Mouse (Mus musculus) mature B cell (primary cell): ENCODE results near the gene Il12rb1.

Source experiments
- in situ Hi-C: fragments of 300-500 bp; cut with MboI; formaldehyde crosslinking; loops from 2 replicates; pipeline ENCODE4 v1.14.3; 2019

Gene Il12rb1

GRCm38 (mm10) chr8:70827796-70828195, 19.5 kb downstream of the Il12rb1 start:
- in situ Hi-C loops: no loop called here

GRCm38 (mm10) chr8:70831517-70831916, 23.3 kb downstream of the Il12rb1 start:
- in situ Hi-C loops: no loop called here

- in situ Hi-C loops: no loop called here
These were observed 24.1 kb downstream of the Il12rb1 start for GRCm38 (mm10) chr8:70832371-70832770.

- in situ Hi-C loops: no loop called here
These were observed 24.8 kb downstream of the Il12rb1 start for GRCm38 (mm10) chr8:70833018-70833482.

- in situ Hi-C loops: no loop called here
These were observed 25.3 kb downstream of the Il12rb1 start for GRCm38 (mm10) chr8:70833520-70833919.

- in situ Hi-C loops: no loop called here
These were observed 25.8 kb downstream of the Il12rb1 start for GRCm38 (mm10) chr8:70834071-70834470.

- in situ Hi-C loops: no loop called here
These were observed 28.4 kb downstream of the Il12rb1 start for GRCm38 (mm10) chr8:70836666-70837065.

GRCm38 (mm10) chr8:70838654-70839407, 30.6 kb downstream of the Il12rb1 start:
- in situ Hi-C loops: no loop called here

- in situ Hi-C loops: loop anchor here (10.0 kb wide), 1 partner anchor 125 kb away; the partner anchor contains the start of gene Gm3336
These were observed 31.4 kb downstream of the Il12rb1 start, which contains the start of gene Arrdc2 for GRCm38 (mm10) chr8:70839408-70840351. Gene Arrdc2 (minus strand): TSS chr8:70839720.

GRCm38 (mm10) chr8:70840590-70840989, 32.3 kb downstream of the Il12rb1 start:
- in situ Hi-C loops: loop anchor here (10.0 kb wide), 1 partner anchor 126 kb away; the partner anchor contains the start of gene Gm3336

GRCm38 (mm10) chr8:70841147-70842072, 33.2 kb downstream of the Il12rb1 start:
- in situ Hi-C loops: loop anchor here (10.0 kb wide), 1 partner anchor 127 kb away; the partner anchor contains the start of gene Gm3336

- in situ Hi-C loops: loop anchor here (10.0 kb wide), 1 partner anchor 128 kb away; the partner anchor contains the start of gene Gm3336
These were observed 34.2 kb downstream of the Il12rb1 start for GRCm38 (mm10) chr8:70842484-70842883.

GRCm38 (mm10) chr8:70843214-70843773, 35.0 kb downstream of the Il12rb1 start:
- in situ Hi-C loops: loop anchor here (10.0 kb wide), 1 partner anchor 128 kb away; the partner anchor contains the start of gene Gm3336

- in situ Hi-C loops: loop anchor here (10.0 kb wide), 1 partner anchor 129 kb away; the partner anchor contains the start of gene Gm3336
These were observed 35.7 kb downstream of the Il12rb1 start for GRCm38 (mm10) chr8:70843941-70844340.

GRCm38 (mm10) chr8:70844523-70844922, 36.3 kb downstream of the Il12rb1 start:
- in situ Hi-C loops: loop anchor here (10.0 kb wide), 1 partner anchor 130 kb away; the partner anchor contains the start of gene Gm3336

GRCm38 (mm10) chr8:70845108-70845507, 36.9 kb downstream of the Il12rb1 start:
- in situ Hi-C loops: loop anchor here (10.0 kb wide), 1 partner anchor 130 kb away; the partner anchor contains the start of gene Gm3336

GRCm38 (mm10) chr8:70846371-70847154, 38.3 kb downstream of the Il12rb1 start:
- in situ Hi-C loops: loop anchor here (10.0 kb wide), 1 partner anchor 132 kb away; the partner anchor contains the start of gene Gm3336

GRCm38 (mm10) chr8:70849333-70849990, 41.2 kb downstream of the Il12rb1 start:
- in situ Hi-C loops: loop anchor here (10.0 kb wide), 1 partner anchor 135 kb away; the partner anchor contains the start of gene Gm3336
